Mouse (Mus musculus) hindlimb bud, embryonic 11.5 days (tissue): ENCODE measurements at regions not wholly inside any gene's neighbourhood (a gene's known extent, or its start where the extent isn't known, plus 50 kb on each side); places are given as distances from the start of the nearest gene placed in this dataset.
"Not testable (repeated sequence)": the region's sequence is repeated elsewhere in the genome, so short reads cannot be mapped to it uniquely, and the experiment has no call there.

ENCODE experiments used
- DNase-seq: peaks from one replicate; pipeline ENCODE4 v3.0.0-alpha.2; 2012; ENCODE audit warnings: low read depth, low spot score; ENCODE audit errors: extremely low spot score

- DNase-seq, result no peak
Observed at GRCm38 (mm10) chr4:10670846-10671428, 203.4 kb upstream of the 2610301B20Rik start.

GRCm38 (mm10) chr4:10691086-10691485 is 183.2 kb upstream of the 2610301B20Rik start:
- no peak for DNase-seq

- no peak for DNase-seq
Observed at GRCm38 (mm10) chr4:10692860-10693259, 181.4 kb upstream of the 2610301B20Rik start.

- DNase-seq, result no peak
Observed at GRCm38 (mm10) chr4:10693446-10694105, 180.7 kb upstream of the 2610301B20Rik start.

GRCm38 (mm10) chr4:10694106-10694748 is 180.1 kb upstream of the 2610301B20Rik start:
- DNase-seq, result not testable (repeated sequence)

- DNase-seq, result no peak
Observed at GRCm38 (mm10) chr4:10697225-10697836, 177.0 kb upstream of the 2610301B20Rik start.

- no peak for DNase-seq
Observed at GRCm38 (mm10) chr4:10698637-10699036, 175.7 kb upstream of the 2610301B20Rik start.

- DNase-seq, result no peak
Observed at GRCm38 (mm10) chr4:10701479-10701878, 172.8 kb upstream of the 2610301B20Rik start.

GRCm38 (mm10) chr4:10703212-10703611 is 171.1 kb upstream of the 2610301B20Rik start:
- no peak for DNase-seq

- DNase-seq, result no peak
Observed at GRCm38 (mm10) chr4:10707016-10707657, 167.2 kb upstream of the 2610301B20Rik start.

GRCm38 (mm10) chr4:10707658-10708056 is 166.6 kb upstream of the 2610301B20Rik start:
- no peak for DNase-seq

- DNase-seq, result no peak
Observed at GRCm38 (mm10) chr4:10711939-10712533, 162.3 kb upstream of the 2610301B20Rik start.

GRCm38 (mm10) chr4:10723341-10723740 is 151.0 kb upstream of the 2610301B20Rik start:
- no peak for DNase-seq

- no peak for DNase-seq
Observed at GRCm38 (mm10) chr4:10727894-10728293, 146.4 kb upstream of the 2610301B20Rik start.

- DNase-seq, result no peak
Observed at GRCm38 (mm10) chr4:10745207-10745606, 129.1 kb upstream of the 2610301B20Rik start.

- DNase-seq, result no peak
Observed at GRCm38 (mm10) chr4:10748816-10749215, 125.5 kb upstream of the 2610301B20Rik start.

- not testable (repeated sequence) for DNase-seq
Observed at GRCm38 (mm10) chr4:10750377-10751062, 123.8 kb upstream of the 2610301B20Rik start.

- DNase-seq, result no peak
Observed at GRCm38 (mm10) chr4:10753176-10753575, 121.1 kb upstream of the 2610301B20Rik start.

- DNase-seq, result no peak
Observed at GRCm38 (mm10) chr4:10759491-10759890, 114.8 kb upstream of the 2610301B20Rik start.

- DNase-seq, result no peak
Observed at GRCm38 (mm10) chr4:10767676-10768075, 106.6 kb upstream of the 2610301B20Rik start.
